Mouse (Mus musculus): Measurements from ENCODE around the gene Cwc27. TPM values are rescaled to one million over a fixed set of nuclear protein-coding genes. Genes with fewer than 3 reads are reported as not detected.

The Cwc27 gene
- polyA plus RNA-seq, 1 experiment from 2014 or later: 16.3 TPM

GRCm38 (mm10) chr13:104628019-104628418, 188.9 kb downstream of the Cwc27 start:
- Histone ChIP-seq H3K4me3 (ENCODE audit: low read depth, low read length) (no peak overlapping the region), H3K9ac (ENCODE audit: low read length) (no peak overlapping the region), H3K27me3 (ENCODE audit: control insufficient read depth, insufficient read depth, low read length) (no peaks in the 10 kb centered on the region), H3K36me3 (ENCODE audit: control insufficient read depth, insufficient read depth, low read length) (no peaks in the 10 kb centered on the region; the same call in 1 of the 2 replicates), H3K9me3 (ENCODE audit: control insufficient read depth, low read length) (no peaks in the 10 kb centered on the region), H3K4me2 (replicated peaks; ENCODE audit: low read depth) (no peak overlapping the region), H3K27ac (replicated peaks) (no peak overlapping the region), H3K4me1 (replicated peaks; ENCODE audit: control insufficient read depth, insufficient read depth) (0 out of 2 replicates have a peak, but pooled peaks cover 2% of the 10 kb centered on the region)
- no peak for TF ChIP-seq EP300 (optimal IDR thresholded peaks at IDR 0.05)
- TF ChIP-seq CTCF (IDR thresholded peaks at IDR 0.05; ENCODE audit: low read depth): no peak
- no peak for ATAC-seq (ENCODE audit: low FRiP score, low TSS enrichment)
- 86% methylated on average over 4 of the region's 4 CpGs for WGBS
- DNase-seq (ENCODE audit: low spot score): no peak

- no peak for ATAC-seq (ENCODE audit: low FRiP score, low TSS enrichment)
- Histone ChIP-seq H3K27ac (replicated peaks) (no peak overlapping the region), H3K4me2 (replicated peaks; ENCODE audit: low read depth) (no peak overlapping the region), H3K9ac (ENCODE audit: low read length) (no peak overlapping the region), H3K4me1 (replicated peaks; ENCODE audit: control insufficient read depth, insufficient read depth) (0 out of 2 replicates have a peak, but pooled peaks cover 2% of the 10 kb centered on the region), H3K9me3 (ENCODE audit: control insufficient read depth, low read length) (no peaks in the 10 kb centered on the region), H3K4me3 (ENCODE audit: low read depth, low read length) (no peak overlapping the region), H3K27me3 (ENCODE audit: control insufficient read depth, insufficient read depth, low read length) (no peaks in the 10 kb centered on the region), H3K36me3 (ENCODE audit: control insufficient read depth, insufficient read depth, low read length) (no peaks in the 10 kb centered on the region; the same call in 1 of the 2 replicates)
- 78% methylated on average over 11 of the region's 11 CpGs for WGBS
- no peak for DNase-seq (ENCODE audit: low spot score)
- TF ChIP-seq EP300 (optimal IDR thresholded peaks at IDR 0.05) (no peak), CTCF (IDR thresholded peaks at IDR 0.05; ENCODE audit: low read depth) (no peak)
Observed at GRCm38 (mm10) chr13:104627169-104627909, 189.6 kb downstream of the Cwc27 start.

GRCm38 (mm10) chr13:104623130-104623891, 193.6 kb downstream of the Cwc27 start:
- H3K9ac ChIP-seq (ENCODE audit: low read length): no peak overlapping the region
- 63% methylated on average over 12 of the region's 12 CpGs for WGBS
- no peak for DNase-seq (ENCODE audit: low spot score)
- H3K36me3 ChIP-seq (ENCODE audit: control insufficient read depth, insufficient read depth, low read length): no peaks in the 10 kb centered on the region
- no peaks in the 10 kb centered on the region for H3K27me3 ChIP-seq (ENCODE audit: control insufficient read depth, insufficient read depth, low read length)
- no peak overlapping the region for H3K4me3 ChIP-seq (ENCODE audit: low read depth, low read length)
- no peaks in the 10 kb centered on the region for H3K4me1 ChIP-seq (replicated peaks; ENCODE audit: control insufficient read depth, insufficient read depth)
- H3K27ac ChIP-seq (replicated peaks): no peak overlapping the region
- no peak overlapping the region for H3K4me2 ChIP-seq (replicated peaks; ENCODE audit: low read depth)
- no peaks in the 10 kb centered on the region for H3K9me3 ChIP-seq (ENCODE audit: control insufficient read depth, low read length)
- no peak for ATAC-seq (ENCODE audit: low FRiP score, low TSS enrichment)
- TF ChIP-seq CTCF (IDR thresholded peaks at IDR 0.05; ENCODE audit: low read depth): no peak
- no peak for TF ChIP-seq EP300 (optimal IDR thresholded peaks at IDR 0.05)

- DNase-seq (ENCODE audit: low spot score) (no peak), ATAC-seq (ENCODE audit: low FRiP score, low TSS enrichment) (no peak)
- no peaks in the 10 kb centered on the region for H3K9me3 ChIP-seq (ENCODE audit: control insufficient read depth, low read length)
- no peaks in the 10 kb centered on the region for H3K36me3 ChIP-seq (ENCODE audit: control insufficient read depth, insufficient read depth, low read length)
- H3K4me2 ChIP-seq (replicated peaks; ENCODE audit: low read depth): no peak overlapping the region
- no peaks in the 10 kb centered on the region for H3K4me1 ChIP-seq (replicated peaks; ENCODE audit: control insufficient read depth, insufficient read depth)
- H3K9ac ChIP-seq (ENCODE audit: low read length): no peak overlapping the region
- H3K27me3 ChIP-seq (ENCODE audit: control insufficient read depth, insufficient read depth, low read length): no peaks in the 10 kb centered on the region
- WGBS: 83% methylated on average over 6 of the region's 6 CpGs
- H3K27ac ChIP-seq (replicated peaks): no peak overlapping the region
- H3K4me3 ChIP-seq (ENCODE audit: low read depth, low read length): no peak overlapping the region
- no peak for TF ChIP-seq CTCF (IDR thresholded peaks at IDR 0.05; ENCODE audit: low read depth)
- no peak for TF ChIP-seq EP300 (optimal IDR thresholded peaks at IDR 0.05)
Observed at GRCm38 (mm10) chr13:104622102-104622743, 194.7 kb downstream of the Cwc27 start.

DNA sequence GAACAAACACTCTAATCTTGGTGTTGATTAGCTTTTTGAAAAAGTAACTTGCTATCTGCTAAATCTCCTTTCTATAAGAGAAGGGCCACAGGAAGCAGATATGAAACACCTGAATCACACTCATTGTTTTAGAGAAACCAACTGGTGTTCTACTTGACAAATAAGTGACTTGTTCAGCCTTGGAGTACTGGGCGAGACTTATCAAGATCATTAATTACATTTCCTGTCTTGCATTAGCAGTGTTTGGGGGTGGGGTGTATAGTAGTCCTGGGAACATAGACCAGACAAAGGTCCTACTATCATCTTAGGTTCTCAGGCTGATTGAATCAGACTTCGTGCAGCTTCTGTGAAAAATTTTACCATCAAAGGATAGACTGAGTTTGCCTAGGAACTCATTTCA, 196.5 kb downstream of the Cwc27 start:
- Histone ChIP-seq H3K27me3 (ENCODE audit: control insufficient read depth, insufficient read depth, low read length) (no peaks in the 10 kb centered on the region), H3K4me1 (replicated peaks; ENCODE audit: control insufficient read depth, insufficient read depth) (no peaks in the 10 kb centered on the region), H3K27ac (replicated peaks) (no peak overlapping the region), H3K9ac (ENCODE audit: low read length) (no peak overlapping the region), H3K4me3 (ENCODE audit: low read depth, low read length) (no peak overlapping the region), H3K36me3 (ENCODE audit: control insufficient read depth, insufficient read depth, low read length) (no peaks in the 10 kb centered on the region), H3K9me3 (ENCODE audit: control insufficient read depth, low read length) (no peaks in the 10 kb centered on the region), H3K4me2 (replicated peaks; ENCODE audit: low read depth) (no peak overlapping the region)
- DNase-seq (ENCODE audit: low spot score): no peak
- TF ChIP-seq CTCF (IDR thresholded peaks at IDR 0.05; ENCODE audit: low read depth) (no peak), EP300 (optimal IDR thresholded peaks at IDR 0.05) (no peak)
- ATAC-seq (ENCODE audit: low FRiP score, low TSS enrichment): no peak
- 42% methylated on average over 2 of the region's 2 CpGs for WGBS

Measured in stomach, postnatal 0 days (tissue).